In genomic region chr4:45523360-45523759, GRCm38 (mm10) we compare ENCODE assay signal across 19 mouse cellular contexts. TPM values are rescaled to one million over a fixed set of nuclear protein-coding genes. Genes with fewer than 3 reads are reported as not detected.
DNase-seq lines count a peak whose midpoint lies in the region; ATAC-seq and TF ChIP-seq lines count a peak whose summit lies in the region.
"Had no signal": no experiment of that assay in that cellular context is flagged by ENCODE, and none has a peak within 500 bp of the region (broad histone marks: within the 10 kb centered on the region; RNA-seq: fewer than 3 reads in every experiment).

No protein-coding gene starts in this region.

- H3K4me2 ChIP-seq in liver, embryonic 11.5 days, result no peak overlapping the region
- H3K4me2 ChIP-seq in liver, embryonic 14.5 days (ENCODE audit: low read depth), result peak overlapping the region; percentile 74; the same call in 1 of the 2 replicates
- H3K4me2 ChIP-seq: embryonic facial prominence, embryonic 13.5 days; lung, embryonic 14.5 days; midbrain, embryonic 15.5 days; neural tube, embryonic 15.5 days had no signal

- TF ChIP-seq EP300 in liver, embryonic 14.5 days (IDR thresholded peaks at IDR 0.05; ENCODE audit: low read depth), result no peak

- no peak for TF ChIP-seq CTCF in gastrocnemius, adult 2 months (IDR thresholded peaks at IDR 0.05)
- no peak for TF ChIP-seq CTCF in kidney, adult 2 months (conservative IDR thresholded peaks at IDR 0.05; ENCODE audit: insufficient read depth, insufficient read length, low read depth, low read length)
- TF ChIP-seq CTCF in liver, embryonic 14.5 days (IDR thresholded peaks at IDR 0.05; ENCODE audit: low read depth), result no peak
- TF ChIP-seq CTCF in cerebellum, adult 2 months (IDR thresholded peaks at IDR 0.05; ENCODE audit: borderline replicate concordance, insufficient read depth, low read depth, low read length), result no peak

- no peak for DNase-seq in gastrocnemius, adult 2 months
- no peak for DNase-seq in gastrocnemius, adult 8-10 months (ENCODE audit: low spot score in 2 of 2)
- DNase-seq in kidney, adult 2 months, result no peak
- DNase-seq in kidney, adult 11 months, result no peak
- no peak for DNase-seq in liver, embryonic 11.5 days (ENCODE audit: low spot score)
- no peak for DNase-seq in liver, embryonic 14.5 days (ENCODE audit: low read depth in 3 of 3, low spot score in 3 of 3)
- no peak for DNase-seq in layer of hippocampus, adult 18-20 months (ENCODE audit: low spot score in 2 of 2)
- no peak for DNase-seq in cerebellum, adult 2 months
- DNase-seq: cerebellum, adult 11 months; cerebellum, postnatal 14 days; lung, embryonic 14.5 days; lung, postnatal 36 days; spleen, adult 18-20 months; thymus, postnatal 36 days had no signal

- no peaks in the 10 kb centered on the region for H3K27me3 ChIP-seq in kidney, adult 2 months (replicated peaks; ENCODE audit: control insufficient read depth, insufficient read depth, low read length)
- 0 out of 2 replicates have a peak, but pooled peaks cover 3% of the 10 kb centered on the region for H3K27me3 ChIP-seq in liver, embryonic 11.5 days (replicated peaks; ENCODE audit: control insufficient read depth, insufficient read depth, low read length)
- no peaks in the 10 kb centered on the region; the same call in 1 of the 2 replicates for H3K27me3 ChIP-seq in liver, embryonic 14.5 days (ENCODE audit: control insufficient read depth, insufficient read depth, low read length)
- no peaks in the 10 kb centered on the region; the same call in 1 of the 2 replicates for H3K27me3 ChIP-seq in cerebellum, adult 2 months (ENCODE audit: control insufficient read depth, insufficient read depth, low read length)
- H3K27me3 ChIP-seq: embryonic facial prominence, embryonic 13.5 days; neural tube, embryonic 15.5 days had no signal

- no peak for TF ChIP-seq POLR2A in kidney, adult 2 months (IDR thresholded peaks at IDR 0.05; ENCODE audit: low read depth, low read length)
- no peak for TF ChIP-seq POLR2A in cerebellum, adult 2 months (IDR thresholded peaks at IDR 0.05; ENCODE audit: borderline replicate concordance, insufficient read depth, low read length)

- H3K36me3 ChIP-seq in kidney, adult 2 months (ENCODE audit: control insufficient read depth, insufficient read depth, low read length), result no peaks in the 10 kb centered on the region
- H3K36me3 ChIP-seq in liver, embryonic 11.5 days (ENCODE audit: control insufficient read depth, insufficient read depth, low read length), result peaks cover 2% of the 10 kb centered on the region; the same call in 1 of the 2 replicates
- peaks cover 7% of the 10 kb centered on the region; the same call in 1 of the 2 replicates for H3K36me3 ChIP-seq in liver, embryonic 14.5 days (replicated peaks; ENCODE audit: control insufficient read depth, insufficient read depth, low read depth)
- H3K36me3 ChIP-seq: embryonic facial prominence, embryonic 13.5 days; midbrain, embryonic 15.5 days; neural tube, embryonic 15.5 days had no signal

- no peak overlapping the region for H3K9ac ChIP-seq in liver, embryonic 11.5 days (ENCODE audit: low read depth, low read length)
- H3K9ac ChIP-seq in liver, embryonic 14.5 days (replicated peaks), result peak overlapping the region; percentile 57; the same call in 1 of the 2 replicates
- H3K9ac ChIP-seq: embryonic facial prominence, embryonic 13.5 days; lung, embryonic 14.5 days; midbrain, embryonic 15.5 days; neural tube, embryonic 15.5 days had no signal

- no peak for ATAC-seq in liver, embryonic 11.5 days (replicated peaks; ENCODE audit: low FRiP score)
- no peak for ATAC-seq in liver, embryonic 14.5 days (ENCODE audit: insufficient read depth)
- ATAC-seq: midbrain, embryonic 15.5 days had no signal

- intact Hi-C loops in gastrocnemius, adult 2 months (cut with DNase I), result no loop called here

- peak overlapping the region; percentile 73 for H3K27ac ChIP-seq in gastrocnemius, adult 2 months
- peak overlapping the region; percentile 99 for H3K27ac ChIP-seq in kidney, adult 2 months (ENCODE audit: insufficient read depth, low read depth, low read length)
- 0 out of 2 replicates have a peak overlapping the region, but pooled peaks have one; percentile 22 for H3K27ac ChIP-seq in liver, embryonic 11.5 days (ENCODE audit: low read depth, low read length)
- peak overlapping the region; percentile 87 for H3K27ac ChIP-seq in liver, embryonic 14.5 days
- no peak overlapping the region for H3K27ac ChIP-seq in cerebellum, adult 2 months (ENCODE audit: insufficient read depth, low read length)
- H3K27ac ChIP-seq: embryonic facial prominence, embryonic 13.5 days; hindbrain, embryonic 10.5 days; midbrain, embryonic 15.5 days; neural tube, embryonic 15.5 days had no signal

- H3K9me3 ChIP-seq in liver, embryonic 11.5 days (ENCODE audit: control insufficient read depth, low read length), result no peaks in the 10 kb centered on the region
- H3K9me3 ChIP-seq in liver, embryonic 14.5 days (ENCODE audit: control insufficient read depth, low read length), result no peaks in the 10 kb centered on the region
- H3K9me3 ChIP-seq: embryonic facial prominence, embryonic 13.5 days; hindbrain, embryonic 10.5 days; midbrain, embryonic 15.5 days; neural tube, embryonic 15.5 days had no signal

- peaks cover 70% of the 10 kb centered on the region for H3K4me1 ChIP-seq in kidney, adult 2 months (ENCODE audit: control insufficient read depth, insufficient read depth, low read length)
- peaks cover 47% of the 10 kb centered on the region for H3K4me1 ChIP-seq in liver, embryonic 11.5 days (replicated peaks; ENCODE audit: control insufficient read depth, insufficient read depth, low read length)
- H3K4me1 ChIP-seq in liver, embryonic 14.5 days (replicated peaks; ENCODE audit: control insufficient read depth in 2 of 2, insufficient read depth in 2 of 2, low read length in 1 of 2), result peaks cover 57 to 68% of the 10 kb centered on the region in 2 experiments
- H3K4me1 ChIP-seq in cerebellum, adult 2 months (ENCODE audit: control insufficient read depth, insufficient read depth, low read length), result no peaks in the 10 kb centered on the region

- H3K4me3 ChIP-seq in gastrocnemius, adult 2 months, result no peak overlapping the region
- H3K4me3 ChIP-seq in kidney, adult 2 months (ENCODE audit: insufficient read depth, low read depth, low read length), result no peak overlapping the region
- no peak overlapping the region for H3K4me3 ChIP-seq in liver, embryonic 11.5 days (ENCODE audit: low read depth, low read length)
- H3K4me3 ChIP-seq in liver, embryonic 14.5 days (ENCODE audit: insufficient read depth in 1 of 2, low read depth in 2 of 2, low read length in 2 of 2), result no peak overlapping the region
- no peak overlapping the region for H3K4me3 ChIP-seq in cerebellum, adult 2 months (replicated peaks; ENCODE audit: insufficient read depth, low read depth, low read length)
- H3K4me3 ChIP-seq: embryonic facial prominence, embryonic 13.5 days; hindbrain, embryonic 10.5 days; midbrain, embryonic 15.5 days; myocyte; neural tube, embryonic 15.5 days had no signal

- 32% methylated on average over 6 of the region's 6 CpGs for WGBS in kidney, adult 2 months
- 81% methylated on average over 6 of the region's 6 CpGs for WGBS in liver, embryonic 11.5 days
- 83% methylated on average over 6 of the region's 6 CpGs for WGBS in liver, embryonic 14.5 days (ENCODE audit: insufficient replicate concordance)
- 90% methylated on average over 6 of the region's 6 CpGs for WGBS in cerebellum, adult 2 months

RNA-seq across cellular contexts. Expression of gene Shb, which starts 8.9 kb away (rescaled TPM):
- total RNA-seq in gastrocnemius, adult 2 months (2021), result 10 to 100 TPM in 1 of 2 experiments, 1 to 10 TPM in 1; 6.5 to 10.0 TPM
- total RNA-seq in gastrocnemius, adult 8-10 months (2022), result 1 to 10 TPM; 4.1 to 8.8 (median 6.6) TPM
- 57.1 and 59.4 TPM in 2 replicates for polyA plus RNA-seq in kidney, adult 2 months (2012; rRNA removed)
- 6.1 and 6.2 TPM in 2 replicates for polyA plus RNA-seq in liver, embryonic 11.5 days (2014; fragmentation: Nextera tagmentation; extraction: Ambion mirVana)
- polyA plus RNA-seq in liver, embryonic 14.5 days (2012; rRNA removed), result 6.7 and 8.8 TPM in 2 replicates
- 5.0 and 6.6 TPM in 2 replicates for polyA plus RNA-seq in liver, embryonic 14.5 days (2014; fragmentation: Nextera tagmentation; extraction: Ambion mirVana)
- 10 to 100 TPM; 13.2 to 16.5 TPM for total RNA-seq in layer of hippocampus, adult 18-20 months (2021)
- polyA plus RNA-seq in cerebellum, adult 2 months (2012; rRNA removed), result 7.1 and 8.3 TPM in 2 replicates
